Mouse (Mus musculus): ENCODE data around the gene Sema6d. TPM values are rescaled to one million over a fixed set of nuclear protein-coding genes. Genes with fewer than 3 reads are reported as not detected.

The Sema6d gene
- polyA plus RNA-seq, 1 experiment: 25.3 TPM

GRCm38 (mm10) chr2:124430708-124431107, 340.9 kb downstream of the Sema6d start:
- 84% methylated on average over 3 of the region's 3 CpGs for WGBS
- Histone ChIP-seq H3K4me3 (replicated peaks; ENCODE audit: extremely low read depth, low read depth, low read length) (no peak overlapping the region), H3K4me1 (ENCODE audit: control insufficient read depth, insufficient read depth, low read length) (no peaks in the 10 kb centered on the region)
- no peak for TF ChIP-seq POLR2A (IDR thresholded peaks at IDR 0.05; ENCODE audit: borderline replicate concordance, extremely low read depth, low read depth, low read length)
- no peak for TF ChIP-seq CTCF (IDR thresholded peaks at IDR 0.05; ENCODE audit: insufficient read depth, low read length)
- no peak for DNase-seq

- 64% methylated on average over 12 of the region's 12 CpGs for WGBS
- Histone ChIP-seq H3K4me3 (replicated peaks; ENCODE audit: extremely low read depth, low read depth, low read length) (no peak overlapping the region), H3K4me1 (ENCODE audit: control insufficient read depth, insufficient read depth, low read length) (no peaks in the 10 kb centered on the region)
- TF ChIP-seq CTCF (IDR thresholded peaks at IDR 0.05; ENCODE audit: insufficient read depth, low read length) (no peak), POLR2A (IDR thresholded peaks at IDR 0.05; ENCODE audit: borderline replicate concordance, extremely low read depth, low read depth, low read length) (no peak)
- DNase-seq: no peak
These were observed 345.7 kb downstream of the Sema6d start for GRCm38 (mm10) chr2:124435382-124436002.

- WGBS: 67% methylated on average over 8 of the region's 8 CpGs
- DNase-seq: no peak
- no peak overlapping the region for H3K4me3 ChIP-seq (replicated peaks; ENCODE audit: extremely low read depth, low read depth, low read length)
- no peaks in the 10 kb centered on the region for H3K4me1 ChIP-seq (ENCODE audit: control insufficient read depth, insufficient read depth, low read length)
- TF ChIP-seq POLR2A (IDR thresholded peaks at IDR 0.05; ENCODE audit: borderline replicate concordance, extremely low read depth, low read depth, low read length) (no peak), CTCF (IDR thresholded peaks at IDR 0.05; ENCODE audit: insufficient read depth, low read length) (no peak)
These were observed 346.9 kb downstream of the Sema6d start for GRCm38 (mm10) chr2:124436704-124437103.

GRCm38 (mm10) chr2:124444199-124444598, 354.4 kb downstream of the Sema6d start:
- no peak for DNase-seq
- no peak overlapping the region for H3K4me3 ChIP-seq (replicated peaks; ENCODE audit: extremely low read depth, low read depth, low read length)
- TF ChIP-seq CTCF (IDR thresholded peaks at IDR 0.05; ENCODE audit: insufficient read depth, low read length): no peak
- no peak for TF ChIP-seq POLR2A (IDR thresholded peaks at IDR 0.05; ENCODE audit: borderline replicate concordance, extremely low read depth, low read depth, low read length)
- WGBS: 59% methylated on average over 2 of the region's 2 CpGs
- H3K4me1 ChIP-seq (ENCODE audit: control insufficient read depth, insufficient read depth, low read length): no peaks in the 10 kb centered on the region

GRCm38 (mm10) chr2:124455881-124456280, 366.1 kb downstream of the Sema6d start:
- H3K4me1 ChIP-seq (ENCODE audit: control insufficient read depth, insufficient read depth, low read length): peaks cover 2% of the 10 kb centered on the region; the same call in 1 of the 2 replicates
- no peak for TF ChIP-seq POLR2A (IDR thresholded peaks at IDR 0.05; ENCODE audit: borderline replicate concordance, extremely low read depth, low read depth, low read length)
- no peak for TF ChIP-seq CTCF (IDR thresholded peaks at IDR 0.05; ENCODE audit: insufficient read depth, low read length)
- no peak overlapping the region for H3K4me3 ChIP-seq (replicated peaks; ENCODE audit: extremely low read depth, low read depth, low read length)
- 69% methylated on average over 2 of the region's 2 CpGs for WGBS
- no peak for DNase-seq

GRCm38 (mm10) chr2:124456999-124457398, 367.2 kb downstream of the Sema6d start:
- TF ChIP-seq POLR2A (IDR thresholded peaks at IDR 0.05; ENCODE audit: borderline replicate concordance, extremely low read depth, low read depth, low read length) (no peak), CTCF (IDR thresholded peaks at IDR 0.05; ENCODE audit: insufficient read depth, low read length) (no peak)
- 94% methylated on average over 4 of the region's 4 CpGs for WGBS
- no peak for DNase-seq
- peaks cover 7% of the 10 kb centered on the region for H3K4me1 ChIP-seq (ENCODE audit: control insufficient read depth, insufficient read depth, low read length)
- no peak overlapping the region for H3K4me3 ChIP-seq (replicated peaks; ENCODE audit: extremely low read depth, low read depth, low read length)

GRCm38 (mm10) chr2:124458028-124458427, 368.3 kb downstream of the Sema6d start:
- H3K4me3 ChIP-seq (replicated peaks; ENCODE audit: extremely low read depth, low read depth, low read length): no peak overlapping the region
- TF ChIP-seq POLR2A (IDR thresholded peaks at IDR 0.05; ENCODE audit: borderline replicate concordance, extremely low read depth, low read depth, low read length) (no peak), CTCF (IDR thresholded peaks at IDR 0.05; ENCODE audit: insufficient read depth, low read length) (no peak)
- DNase-seq: no peak
- peaks cover 7% of the 10 kb centered on the region for H3K4me1 ChIP-seq (ENCODE audit: control insufficient read depth, insufficient read depth, low read length)
- WGBS: 68% methylated on average over 2 of the region's 2 CpGs

- TF ChIP-seq CTCF (IDR thresholded peaks at IDR 0.05; ENCODE audit: insufficient read depth, low read length): no peak
- TF ChIP-seq POLR2A (IDR thresholded peaks at IDR 0.05; ENCODE audit: borderline replicate concordance, extremely low read depth, low read depth, low read length): no peak
- 31% methylated on average over 2 of the region's 2 CpGs for WGBS
- H3K4me3 ChIP-seq (replicated peaks; ENCODE audit: extremely low read depth, low read depth, low read length): no peak overlapping the region
- H3K4me1 ChIP-seq (ENCODE audit: control insufficient read depth, insufficient read depth, low read length): peaks cover 7% of the 10 kb centered on the region
- no peak for DNase-seq
These were observed 371.2 kb downstream of the Sema6d start for GRCm38 (mm10) chr2:124460956-124461355.

- Histone ChIP-seq H3K4me1 (ENCODE audit: control insufficient read depth, insufficient read depth, low read length) (peaks cover 7% of the 10 kb centered on the region), H3K4me3 (replicated peaks; ENCODE audit: extremely low read depth, low read depth, low read length) (no peak overlapping the region)
- TF ChIP-seq POLR2A (IDR thresholded peaks at IDR 0.05; ENCODE audit: borderline replicate concordance, extremely low read depth, low read depth, low read length): no peak
- TF ChIP-seq CTCF (IDR thresholded peaks at IDR 0.05; ENCODE audit: insufficient read depth, low read length): no peak
- no peak for DNase-seq
- 26% methylated on average over 3 of the region's 3 CpGs for WGBS
These were observed 371.6 kb downstream of the Sema6d start for GRCm38 (mm10) chr2:124461378-124461851.

All from lung, adult 2 months (tissue).